Mouse (Mus musculus) layer of hippocampus, adult 11-12 months (tissue): ENCODE results near the gene Prkaa1.
A peak's percentile ranks its signal among the peaks of the same experiment; 100 is the strongest.
"Not testable (repeated sequence)": the region's sequence is repeated elsewhere in the genome, so short reads cannot be mapped to it uniquely, and the experiment has no call there.

ENCODE experiments used
- DNase-seq: peaks from one replicate; pipeline ENCODE4 v3.0.0; 2022; ENCODE audit warnings: low spot score

The Prkaa1 gene

DNA sequence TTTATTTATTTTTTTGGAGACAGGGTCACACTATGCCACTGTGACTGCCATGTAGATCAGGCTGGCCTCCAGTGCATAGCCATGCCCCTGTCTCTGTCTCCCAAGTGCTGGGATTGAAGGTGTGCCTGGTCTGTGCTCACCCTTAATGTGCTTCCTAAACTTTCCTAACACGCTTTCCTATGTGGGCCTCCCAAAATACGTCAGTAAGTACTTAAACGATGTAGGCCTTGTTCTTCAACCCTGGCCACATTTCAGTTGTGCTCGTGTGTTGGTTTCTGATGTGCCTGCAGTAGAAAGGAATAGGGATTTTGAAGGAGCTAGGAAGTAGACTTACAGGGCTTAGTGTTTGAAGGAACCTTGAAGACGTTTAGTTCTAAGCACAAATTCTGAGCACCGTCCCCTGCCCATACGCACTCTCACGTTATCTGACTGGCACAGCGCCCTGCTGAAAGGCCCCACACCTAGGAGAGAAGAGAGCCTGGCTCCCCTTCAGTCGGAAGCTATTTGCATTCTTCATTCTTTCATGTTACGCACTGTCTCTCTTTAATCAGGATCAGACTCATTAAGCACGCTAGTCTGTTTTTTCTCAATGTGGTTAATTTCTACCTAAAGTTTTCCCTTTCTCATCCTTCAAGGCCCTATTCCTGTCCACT lies 21.6 kb downstream of the Prkaa1 start:
- DNase-seq = no peak

DNA sequence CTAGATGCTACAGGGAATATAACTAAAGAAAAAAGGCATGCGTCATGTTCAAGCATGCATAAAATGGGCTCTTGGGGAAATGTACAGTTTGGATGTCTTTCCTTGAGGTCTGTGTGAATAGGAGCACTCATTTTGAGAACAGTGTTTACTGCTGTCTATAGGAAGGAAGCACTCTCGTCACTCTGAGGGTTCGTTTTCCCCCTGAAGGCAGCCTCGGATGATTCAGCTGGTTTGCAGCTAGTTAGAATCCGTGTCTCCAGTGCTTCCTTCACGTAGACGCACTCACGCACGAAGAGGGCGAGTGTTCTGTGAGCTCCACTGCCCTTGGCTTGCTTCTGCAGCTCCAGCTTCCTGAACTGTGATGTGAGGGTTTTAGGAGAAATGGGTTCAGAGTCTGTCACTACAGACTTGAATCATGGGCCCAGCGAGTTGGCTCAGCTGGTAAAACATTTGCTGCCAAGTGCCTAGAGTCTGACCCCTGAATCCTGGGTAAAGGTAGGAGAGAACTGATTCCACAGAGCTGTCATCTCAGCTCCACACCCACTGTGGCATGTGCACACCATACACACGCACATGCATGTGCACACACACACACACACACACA lies 29.7 kb downstream of the Prkaa1 start:
- DNase-seq = no peak

DNA sequence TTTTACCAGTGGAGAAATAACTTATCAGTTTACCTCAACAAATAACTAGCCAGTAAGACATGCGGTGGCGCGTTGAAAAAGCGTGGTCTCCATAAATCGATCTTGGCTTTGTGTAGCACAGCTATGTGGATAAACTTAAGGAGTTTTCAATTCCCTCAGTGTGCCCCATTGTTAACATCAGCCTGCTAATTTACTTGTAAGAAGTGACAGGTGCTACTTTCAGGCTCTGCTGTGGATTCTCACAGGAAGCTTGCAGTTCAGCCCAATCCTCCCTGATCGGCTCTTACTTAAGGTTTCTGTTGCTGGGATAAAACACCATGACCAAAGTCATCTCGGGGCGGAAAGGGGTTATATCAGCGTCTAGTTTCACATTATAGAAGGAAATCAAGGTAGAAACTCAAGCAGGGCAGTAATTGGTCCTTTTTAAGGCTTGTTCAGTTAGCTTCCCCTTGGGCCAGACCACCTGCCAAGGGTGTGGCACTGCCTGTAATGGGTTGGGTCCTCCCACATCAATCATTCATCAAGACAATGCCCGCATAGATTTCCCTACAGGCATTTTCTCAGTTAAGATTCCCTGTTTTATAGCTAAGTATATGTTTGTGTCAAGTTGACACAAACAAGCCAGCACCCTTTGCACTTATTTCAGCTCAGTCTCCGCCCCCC lies 41.1 kb downstream of the Prkaa1 start:
- no peak for DNase-seq

DNA sequence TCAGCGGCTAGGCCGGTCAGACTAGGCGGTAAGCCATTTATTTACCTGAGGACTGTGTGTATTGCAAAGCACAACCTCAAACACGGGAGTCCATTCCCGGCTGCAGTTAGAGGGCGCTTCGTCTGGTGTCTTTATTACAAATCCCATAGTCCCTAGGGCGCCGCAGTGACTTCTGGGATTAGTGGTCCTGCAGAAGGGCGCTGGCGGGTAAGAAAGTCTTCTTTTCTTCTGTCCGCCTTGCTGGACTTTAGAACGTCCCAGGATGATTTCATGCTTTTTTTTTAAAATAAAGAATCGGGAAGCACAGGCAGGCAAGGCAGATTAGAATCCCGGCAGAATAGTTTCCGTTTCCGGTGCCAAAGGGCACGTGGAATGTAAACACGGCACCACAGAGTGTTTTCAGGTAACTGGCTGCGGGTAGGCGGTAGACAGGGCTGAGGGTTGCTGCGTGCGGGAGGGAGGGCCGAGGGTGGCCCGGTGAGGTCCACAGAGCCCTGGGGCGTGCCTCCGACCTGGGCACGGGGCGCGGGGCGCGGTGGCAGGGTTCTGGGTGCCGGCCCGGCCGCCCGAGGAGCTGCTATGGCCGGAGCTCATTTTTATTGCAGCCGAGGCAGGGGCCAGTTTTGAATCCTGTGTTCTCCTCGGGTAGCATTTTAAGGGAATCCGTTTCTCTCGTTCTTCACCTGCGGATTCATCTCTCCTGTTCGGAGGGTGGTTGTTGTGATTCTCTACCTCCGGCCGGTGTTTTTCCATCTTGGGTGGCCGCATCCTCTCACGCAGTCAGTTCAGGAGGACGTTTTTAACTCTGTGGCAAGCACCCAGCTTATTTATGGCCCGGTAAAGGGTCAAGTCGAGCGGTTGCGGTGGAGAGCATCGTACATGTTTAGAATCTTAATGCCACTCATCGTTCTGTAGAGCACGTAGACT lies 42.0 kb downstream of the Prkaa1 start, which contains the start of gene Ttc33:
TSS of gene Ttc33 (plus strand) at position 160 of the 927 bp plus-strand sequence.
- DNase-seq = peak; percentile 83

DNA sequence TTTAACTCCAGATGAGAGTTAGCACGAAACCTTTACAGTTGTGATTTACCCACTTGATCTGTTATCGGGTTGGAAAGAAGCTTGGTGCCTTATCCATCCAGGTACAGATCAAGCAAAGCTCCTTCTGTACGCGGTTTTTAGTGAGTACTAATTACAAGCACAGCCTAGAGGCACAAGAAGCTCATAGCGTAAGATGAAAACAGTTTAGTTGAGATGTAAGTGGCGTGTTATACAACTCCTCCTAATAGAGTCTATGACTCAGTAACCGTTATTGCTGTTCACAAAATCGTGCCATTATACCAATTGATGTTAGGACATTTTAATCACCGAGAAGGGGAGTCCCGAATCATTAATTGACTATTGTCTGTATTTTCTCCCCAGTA lies 42.6 kb downstream of the Prkaa1 start:
- DNase-seq = no peak

DNA sequence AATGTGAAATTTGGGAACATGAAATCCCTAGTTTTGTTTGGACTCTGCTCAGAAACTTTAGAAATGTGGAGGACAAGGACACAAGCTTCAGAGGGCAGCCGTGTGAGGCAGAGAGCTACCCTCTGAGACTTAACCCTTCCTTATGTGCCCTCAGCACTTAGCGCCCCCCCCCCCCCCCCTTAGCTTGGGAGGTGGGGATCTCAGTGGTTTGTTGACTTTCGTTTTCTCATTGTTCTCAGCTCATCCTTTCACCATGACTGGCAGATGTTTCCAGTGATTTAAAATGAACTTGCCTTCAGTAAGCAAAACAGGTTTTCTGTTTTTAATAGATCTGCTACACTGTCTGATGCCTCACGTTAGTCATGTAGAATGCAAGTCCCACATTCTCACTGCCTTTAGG lies 43.5 kb downstream of the Prkaa1 start:
- no peak for DNase-seq

DNA sequence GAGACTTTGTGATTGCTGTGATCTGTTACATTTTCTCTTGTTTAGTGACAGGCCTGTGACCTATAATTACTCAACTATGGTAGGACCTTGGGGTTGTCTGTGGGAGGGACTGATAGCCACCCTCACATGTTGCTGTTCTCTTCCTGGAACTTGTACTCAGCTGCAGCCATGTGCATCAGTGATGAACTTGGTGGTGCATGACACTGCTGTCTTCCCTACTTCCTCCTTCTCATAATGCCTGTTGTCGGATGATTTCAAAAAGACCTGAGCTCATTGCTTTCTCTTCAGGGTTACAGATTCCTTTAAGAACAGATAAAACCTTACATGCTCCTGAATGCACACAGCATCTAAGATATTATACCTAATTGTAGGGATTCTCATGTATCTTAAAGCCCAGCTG lies 44.4 kb downstream of the Prkaa1 start:
- DNase-seq = no peak

DNA sequence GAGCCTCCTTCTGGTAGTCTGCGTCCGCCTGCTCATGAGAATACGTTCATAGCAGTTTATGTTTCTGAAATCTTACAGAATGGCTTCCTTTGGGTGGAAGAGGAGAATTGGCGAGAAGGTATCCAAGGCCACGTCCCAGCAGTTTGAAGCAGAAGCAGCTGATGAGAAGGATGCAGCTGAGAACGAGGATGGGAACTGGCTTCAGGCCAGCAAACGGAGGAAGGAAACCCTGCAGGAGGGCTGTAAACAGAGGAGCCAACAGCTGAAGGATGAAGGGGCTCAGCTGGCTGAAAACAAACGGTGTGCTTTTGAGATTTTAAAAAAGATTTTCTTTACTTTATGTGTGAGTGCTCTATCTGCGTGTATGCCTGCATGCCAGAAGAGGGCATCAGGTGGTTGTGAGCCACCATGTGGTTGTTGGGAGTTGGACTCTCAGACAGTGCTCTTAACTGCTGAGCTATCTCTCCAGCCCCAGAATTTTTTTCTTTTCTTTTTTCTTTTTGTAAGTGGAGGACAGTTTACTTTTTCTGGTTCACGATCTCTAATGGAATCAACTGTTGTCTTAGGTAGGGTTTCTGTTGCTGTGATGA lies 45.9 kb downstream of the Prkaa1 start:
- DNase-seq = peak; percentile 21

DNA sequence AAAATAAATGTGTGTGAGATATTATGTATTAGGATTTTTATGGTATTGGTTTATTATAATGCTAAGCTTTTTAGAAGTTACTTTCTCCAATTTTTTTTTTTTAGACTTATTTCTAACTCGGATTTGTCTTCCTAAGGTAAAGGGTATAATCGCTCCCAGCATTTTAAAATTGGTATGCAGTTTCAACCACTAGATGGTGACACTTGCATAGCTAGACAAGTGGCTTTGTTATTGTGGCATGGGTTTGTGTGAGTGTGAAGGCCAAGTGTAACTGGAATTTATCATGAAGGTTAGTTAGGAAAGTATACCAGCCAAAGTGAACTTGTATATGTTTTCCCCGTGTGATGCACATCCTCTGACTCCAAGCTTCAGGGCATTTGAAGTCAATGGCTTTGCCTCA lies 50.2 kb downstream of the Prkaa1 start:
- DNase-seq = no peak

DNA sequence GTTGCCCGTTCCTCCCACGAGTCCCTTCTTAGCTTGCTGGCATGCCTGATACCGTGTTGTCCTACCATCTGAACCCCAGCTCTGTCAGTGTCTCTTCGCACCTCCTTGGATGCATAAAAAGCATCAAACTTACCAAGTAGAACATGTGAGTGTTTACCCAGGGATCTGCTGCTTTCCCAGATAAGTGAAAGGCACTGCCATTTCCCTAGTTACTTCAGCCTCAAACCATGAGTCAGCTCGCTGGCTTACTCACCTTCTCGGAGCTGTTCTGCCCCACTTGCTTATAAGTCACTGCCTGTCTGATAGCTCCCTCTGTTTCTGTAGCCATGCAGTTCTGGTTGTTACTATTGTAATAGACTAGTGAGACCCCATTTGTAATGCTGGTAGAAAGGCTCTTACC lies 50.8 kb downstream of the Prkaa1 start:
- no peak for DNase-seq

DNA sequence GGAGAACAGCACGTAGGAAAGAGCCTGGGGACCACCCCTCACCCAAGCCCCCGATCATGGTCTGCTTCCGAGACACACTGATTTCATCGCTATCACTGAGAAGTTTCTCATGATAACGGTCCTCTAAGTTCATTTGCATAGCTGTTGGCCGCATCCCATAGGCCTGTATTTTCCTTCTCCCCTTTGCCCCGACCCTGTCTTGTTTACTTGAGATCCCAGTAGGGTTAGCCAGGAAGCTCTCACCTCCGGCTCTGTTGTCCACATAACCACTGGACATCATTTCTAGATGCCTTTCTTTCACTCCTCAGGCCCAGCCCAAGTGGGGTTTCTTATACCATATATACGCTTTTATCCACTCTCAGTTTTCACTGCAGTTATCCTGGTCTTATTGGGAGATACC lies 51.3 kb downstream of the Prkaa1 start:
- DNase-seq = no peak

DNA sequence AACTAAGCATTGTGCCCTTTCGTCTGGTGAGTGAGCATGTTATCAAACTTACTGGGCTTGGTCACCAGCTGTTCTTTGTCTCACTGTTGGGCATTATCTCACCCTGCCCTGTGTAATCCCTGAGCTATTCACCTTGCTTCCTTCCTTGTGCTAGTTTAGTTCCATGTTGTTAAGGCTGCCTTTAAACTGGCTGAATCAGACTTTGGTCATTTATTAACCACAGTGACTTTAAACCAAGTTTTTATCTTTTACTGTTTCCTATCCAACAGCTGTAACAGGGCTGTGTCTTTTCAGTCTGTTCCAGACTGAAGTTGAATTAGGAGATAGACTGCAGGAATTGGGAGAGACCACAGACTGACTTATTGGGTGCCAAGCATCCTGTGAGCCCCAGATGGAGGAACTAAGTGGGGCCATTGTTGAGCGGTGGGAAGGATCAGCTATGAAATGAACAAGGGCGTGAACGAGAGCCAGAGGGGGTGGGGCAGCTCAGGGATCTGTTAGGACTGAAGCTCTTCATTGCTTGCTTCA lies 52.4 kb downstream of the Prkaa1 start:
- DNase-seq = no peak

DNA sequence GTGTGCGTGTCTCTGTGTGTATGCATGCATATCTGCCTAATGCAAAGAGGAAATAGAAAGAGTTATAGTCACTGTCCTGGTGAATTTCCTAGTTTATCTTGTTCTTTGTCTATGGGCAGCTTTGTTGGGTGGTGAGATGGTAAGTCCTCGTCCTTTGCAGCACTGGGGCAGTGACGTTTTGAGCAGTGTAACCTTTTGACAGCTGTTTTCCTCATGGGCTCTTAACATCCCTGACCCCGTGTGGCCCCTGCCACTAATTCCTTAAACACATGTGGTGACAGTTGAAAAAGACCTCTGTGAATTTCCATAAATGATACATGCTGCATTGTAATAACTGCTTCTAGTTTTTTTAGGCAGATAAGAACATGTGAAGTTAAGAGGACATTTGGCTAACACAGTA lies 53.0 kb downstream of the Prkaa1 start:
- no peak for DNase-seq

DNA sequence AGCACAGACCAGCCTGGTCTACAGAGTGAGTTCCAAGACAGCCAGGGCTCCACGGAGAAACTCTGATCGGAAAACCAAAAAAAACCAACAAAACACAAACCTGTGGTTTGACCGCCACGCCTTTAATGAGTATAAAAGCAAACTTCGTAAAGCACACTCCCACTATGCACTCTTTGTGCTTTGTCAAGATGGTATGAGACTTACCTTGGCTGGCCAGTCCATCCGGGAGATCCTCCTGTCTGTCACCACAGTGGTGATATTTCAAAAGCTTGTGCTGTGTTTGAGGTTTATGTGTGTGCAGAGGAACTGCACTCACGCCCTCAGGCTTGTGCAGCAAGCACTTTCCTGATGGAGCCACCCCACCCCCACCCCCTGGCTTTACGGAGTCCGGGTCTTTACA lies 61.6 kb downstream of the Prkaa1 start:
- no peak for DNase-seq

DNA sequence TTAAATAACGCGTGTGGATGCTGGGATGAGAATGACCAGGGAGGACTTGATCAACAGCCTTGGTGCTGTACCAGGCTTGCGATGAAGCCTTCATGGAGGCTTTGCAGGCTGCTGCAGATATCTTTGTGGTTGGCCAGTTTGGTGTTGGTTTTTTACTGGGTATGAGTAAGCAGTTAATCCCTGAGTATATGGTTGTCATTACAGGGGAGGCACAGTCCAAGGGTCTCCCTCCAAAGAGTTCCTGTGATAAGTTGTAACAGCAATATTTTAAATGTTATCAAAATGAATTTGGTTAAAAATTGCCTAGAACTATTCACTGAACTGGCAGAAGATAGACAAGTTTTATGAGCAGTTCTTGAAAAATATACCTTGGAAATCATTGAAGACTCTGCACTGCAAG lies 65.5 kb downstream of the Prkaa1 start:
- DNase-seq = no peak

DNA sequence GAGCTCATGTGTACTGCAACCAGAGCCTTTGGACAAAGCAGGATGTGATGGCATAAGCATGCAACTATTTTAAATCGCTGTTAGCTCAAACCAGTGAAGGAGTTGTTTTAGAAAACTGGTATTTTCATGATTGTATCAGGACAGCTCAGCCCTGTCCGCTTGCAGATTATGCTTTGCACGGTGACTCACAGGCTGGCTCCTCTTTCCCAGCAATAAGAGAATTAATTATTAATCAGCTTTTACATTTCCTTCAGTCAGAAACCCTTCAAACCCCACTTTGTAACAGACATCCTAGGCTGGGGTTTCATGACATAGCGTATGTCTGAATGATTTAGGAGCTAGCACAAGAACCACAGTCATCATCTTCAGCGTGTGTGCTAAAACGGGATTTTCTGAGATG lies 76.8 kb downstream of the Prkaa1 start:
- DNase-seq = no peak

DNA sequence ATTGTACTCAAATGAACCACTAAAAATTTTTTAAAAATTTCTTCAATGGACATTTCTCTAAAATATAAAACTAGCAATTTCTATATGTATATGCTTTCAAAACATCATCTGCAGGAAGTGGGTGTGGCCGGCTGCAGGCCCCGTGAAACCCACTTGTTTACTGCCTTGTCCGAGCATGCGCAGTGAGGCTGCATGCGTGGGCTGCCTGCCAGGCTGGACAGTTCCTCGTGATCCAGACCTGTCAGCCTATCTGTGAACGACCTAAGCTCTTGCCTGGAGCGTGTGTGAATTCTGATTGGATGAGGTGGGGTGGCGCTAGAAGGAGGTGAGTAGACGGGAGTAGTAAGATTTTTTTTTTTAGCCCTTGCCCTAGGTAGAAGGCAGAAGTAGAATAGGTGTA lies 87.1 kb downstream of the Prkaa1 start:
- DNase-seq = not testable (repeated sequence)
